In the genomic region with DNA sequence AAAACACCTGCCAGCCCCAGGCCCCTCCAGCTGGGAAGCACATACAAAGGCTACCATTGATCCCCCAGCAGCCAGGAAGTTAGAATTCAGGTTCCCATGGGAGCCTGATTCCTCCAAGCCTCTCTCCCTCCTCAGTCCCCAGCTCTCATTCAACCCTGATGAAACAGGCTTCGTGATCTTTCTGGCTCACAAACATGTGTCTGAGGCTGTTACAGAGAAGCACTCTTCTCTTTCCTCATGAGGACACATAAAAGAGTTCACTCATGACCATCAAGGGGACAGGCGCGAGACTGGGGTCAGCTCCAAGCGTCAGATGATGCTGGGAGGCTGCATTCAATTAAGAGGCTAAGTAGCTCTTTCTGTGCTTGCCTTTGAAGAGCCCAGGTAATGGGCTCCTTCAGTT, we compare ENCODE assay signal across 16 mouse cellular contexts. TPM values are rescaled to one million over a fixed set of nuclear protein-coding genes. Genes with fewer than 3 reads are reported as not detected.
DNase-seq lines count a peak whose midpoint lies in the region; ATAC-seq and TF ChIP-seq lines count a peak whose summit lies in the region.
"Had no signal": no experiment of that assay in that cellular context is flagged by ENCODE, and none has a peak within 500 bp of the region (broad histone marks: within the 10 kb centered on the region; RNA-seq: fewer than 3 reads in every experiment).

No protein-coding gene starts in this region.

- ATAC-seq in forebrain, embryonic 11.5 days (replicated peaks; ENCODE audit: low FRiP score), result no peak
- ATAC-seq in hindbrain, postnatal 0 days, result peak; percentile 66; the same call in 1 of the 2 replicates
- 0 out of 2 replicates have a peak, but pooled peaks have one; percentile 17 for ATAC-seq in midbrain, embryonic 15.5 days (replicated peaks)
- no peak for ATAC-seq in kidney, embryonic 16.5 days (ENCODE audit: low FRiP score, low TSS enrichment)

- no peak overlapping the region for H3K4me3 ChIP-seq in forebrain, embryonic 10.5 days
- H3K4me3 ChIP-seq in forebrain, embryonic 11.5 days (ENCODE audit: low read depth, low read length), result no peak overlapping the region
- H3K4me3 ChIP-seq in hindbrain, postnatal 0 days (ENCODE audit: low read length), result no peak overlapping the region
- no peak overlapping the region for H3K4me3 ChIP-seq in midbrain, embryonic 15.5 days
- H3K4me3 ChIP-seq in kidney, embryonic 16.5 days (ENCODE audit: low read length), result no peak overlapping the region
- H3K4me3 ChIP-seq: embryonic facial prominence, embryonic 15.5 days; heart, embryonic 13.5 days; liver, embryonic 15.5 days had no signal

- peaks cover 10% of the 10 kb centered on the region; the same call in 1 of the 2 replicates for H3K27me3 ChIP-seq in forebrain, embryonic 10.5 days (ENCODE audit: poor library complexity, severe bottlenecking)
- H3K27me3 ChIP-seq in forebrain, embryonic 11.5 days (ENCODE audit: control insufficient read depth, insufficient read depth, low read length), result no peaks in the 10 kb centered on the region
- H3K27me3 ChIP-seq in hindbrain, postnatal 0 days (ENCODE audit: insufficient read depth, low read length), result no peaks in the 10 kb centered on the region
- H3K27me3 ChIP-seq in midbrain, embryonic 15.5 days (replicated peaks), result no peaks in the 10 kb centered on the region
- H3K27me3 ChIP-seq in kidney, embryonic 16.5 days (ENCODE audit: insufficient read depth, low read length), result no peaks in the 10 kb centered on the region
- H3K27me3 ChIP-seq: CH12.LX; embryonic facial prominence, embryonic 15.5 days; liver, embryonic 15.5 days had no signal

- WGBS in forebrain, embryonic 10.5 days, result 51% methylated on average over 4 of the region's 4 CpGs
- WGBS in forebrain, embryonic 11.5 days, result 44% methylated on average over 4 of the region's 4 CpGs
- 50% methylated on average over 4 of the region's 4 CpGs for WGBS in hindbrain, postnatal 0 days
- 39% methylated on average over 4 of the region's 4 CpGs for WGBS in midbrain, embryonic 15.5 days
- WGBS in kidney, embryonic 16.5 days, result 33% methylated on average over 4 of the region's 4 CpGs

- no peaks in the 10 kb centered on the region for H3K36me3 ChIP-seq in forebrain, embryonic 10.5 days (replicated peaks)
- H3K36me3 ChIP-seq in forebrain, embryonic 11.5 days (ENCODE audit: control insufficient read depth, insufficient read depth, low read length), result no peaks in the 10 kb centered on the region
- no peaks in the 10 kb centered on the region for H3K36me3 ChIP-seq in hindbrain, postnatal 0 days (ENCODE audit: insufficient read depth, low read length)
- H3K36me3 ChIP-seq in midbrain, embryonic 15.5 days (replicated peaks), result no peaks in the 10 kb centered on the region
- no peaks in the 10 kb centered on the region for H3K36me3 ChIP-seq in kidney, embryonic 16.5 days (ENCODE audit: insufficient read depth, low read length)
- H3K36me3 ChIP-seq: embryonic facial prominence, embryonic 15.5 days; heart, embryonic 13.5 days; liver, embryonic 15.5 days had no signal

- H3K9ac ChIP-seq in forebrain, embryonic 11.5 days (ENCODE audit: low read length), result no peak overlapping the region
- no peak overlapping the region for H3K9ac ChIP-seq in hindbrain, postnatal 0 days (replicated peaks; ENCODE audit: low read length)
- no peak overlapping the region for H3K9ac ChIP-seq in midbrain, embryonic 15.5 days
- H3K9ac ChIP-seq in kidney, embryonic 16.5 days (replicated peaks; ENCODE audit: low read length), result no peak overlapping the region
- H3K9ac ChIP-seq: embryonic facial prominence, embryonic 15.5 days; heart, embryonic 13.5 days; liver, embryonic 15.5 days had no signal

- TF ChIP-seq CTCF in hindbrain, postnatal 0 days (IDR thresholded peaks at IDR 0.05; ENCODE audit: low read depth), result no peak

- no peaks in the 10 kb centered on the region for H3K9me3 ChIP-seq in forebrain, embryonic 10.5 days
- H3K9me3 ChIP-seq in forebrain, embryonic 11.5 days (ENCODE audit: control insufficient read depth, low read length), result no peaks in the 10 kb centered on the region
- no peaks in the 10 kb centered on the region for H3K9me3 ChIP-seq in hindbrain, postnatal 0 days (ENCODE audit: low read length)
- no peaks in the 10 kb centered on the region for H3K9me3 ChIP-seq in midbrain, embryonic 15.5 days
- no peaks in the 10 kb centered on the region for H3K9me3 ChIP-seq in kidney, embryonic 16.5 days (ENCODE audit: low read length)
- H3K9me3 ChIP-seq: embryonic facial prominence, embryonic 15.5 days; heart, embryonic 13.5 days; liver, embryonic 15.5 days had no signal

- H3K4me1 ChIP-seq in forebrain, embryonic 10.5 days, result peaks cover 40% of the 10 kb centered on the region
- H3K4me1 ChIP-seq in forebrain, embryonic 11.5 days (replicated peaks; ENCODE audit: control insufficient read depth, insufficient read depth, low read length), result peaks cover 3% of the 10 kb centered on the region; the same call in 1 of the 2 replicates
- peaks cover 8% of the 10 kb centered on the region; the same call in 1 of the 2 replicates for H3K4me1 ChIP-seq in hindbrain, postnatal 0 days (ENCODE audit: insufficient read depth, low read length)
- H3K4me1 ChIP-seq in midbrain, embryonic 15.5 days, result peaks cover 12% of the 10 kb centered on the region
- H3K4me1 ChIP-seq in kidney, embryonic 16.5 days (ENCODE audit: insufficient read depth, low read length), result peaks cover 9% of the 10 kb centered on the region
- H3K4me1 ChIP-seq: heart, embryonic 13.5 days; liver, embryonic 15.5 days had no signal

- peak overlapping the region; percentile 74 for H3K27ac ChIP-seq in forebrain, embryonic 10.5 days
- H3K27ac ChIP-seq in forebrain, embryonic 11.5 days (ENCODE audit: low read depth, low read length), result no peak overlapping the region
- H3K27ac ChIP-seq in hindbrain, postnatal 0 days, result no peak overlapping the region
- H3K27ac ChIP-seq in midbrain, embryonic 15.5 days, result no peak overlapping the region
- H3K27ac ChIP-seq in kidney, embryonic 16.5 days (ENCODE audit: low read length), result no peak overlapping the region
- H3K27ac ChIP-seq: embryonic facial prominence, embryonic 15.5 days; heart, embryonic 13.5 days; liver, embryonic 15.5 days had no signal

- DNase-seq in forebrain, embryonic 10.5 days (ENCODE audit: extremely low spot score, low spot score), result peak; percentile 47
- no peak for DNase-seq in forebrain, embryonic 11.5 days (ENCODE audit: low spot score)
- peak; percentile 76 for DNase-seq in embryo, embryonic 10.5 days (ENCODE audit: low spot score)
- peak; percentile 50 for DNase-seq in hindbrain, postnatal 0 days (ENCODE audit: low spot score)
- DNase-seq in right cerebral cortex, postnatal 25 days, result no peak
- DNase-seq in cerebellum, postnatal 4 days (ENCODE audit: low spot score in 2 of 2), result no peak
- DNase-seq: cerebellum, adult 11 months; gastrocnemius, postnatal 36 days; kidney, adult 9 months; lung, postnatal 14 days had no signal

- H3K4me2 ChIP-seq in forebrain, embryonic 11.5 days (ENCODE audit: low read depth, low read length, severe bottlenecking), result no peak overlapping the region
- no peak overlapping the region for H3K4me2 ChIP-seq in hindbrain, postnatal 0 days (ENCODE audit: low read depth, low read length)
- H3K4me2 ChIP-seq in midbrain, embryonic 15.5 days, result no peak overlapping the region
- H3K4me2 ChIP-seq in kidney, embryonic 16.5 days (replicated peaks; ENCODE audit: low read depth, low read length), result no peak overlapping the region
- H3K4me2 ChIP-seq: embryonic facial prominence, embryonic 15.5 days; heart, embryonic 13.5 days; liver, embryonic 15.5 days had no signal

RNA-seq across cellular contexts. Expression of a gene that starts 40.4 kb away (rescaled TPM):
- polyA plus RNA-seq in forebrain, embryonic 10.5 days (2016; fragmentation: Nextera tagmentation; extraction: Ambion mirVana), result 21.5 and 22.1 TPM in 2 replicates
- 18.4 and 19.5 TPM in 2 replicates for polyA plus RNA-seq in forebrain, embryonic 11.5 days (2014; fragmentation: Nextera tagmentation; extraction: Ambion mirVana)
- total RNA-seq in hindbrain, postnatal 0 days (2014; rRNA removed), result 42.1 and 44.5 TPM in 2 replicates
- 21.0 and 25.1 TPM in 2 replicates for polyA plus RNA-seq in hindbrain, postnatal 0 days (2015; fragmentation: Nextera tagmentation; extraction: Ambion mirVana)
- 18.8 and 19.5 TPM in 2 replicates for polyA plus RNA-seq in midbrain, embryonic 15.5 days (2015; fragmentation: Nextera tagmentation; extraction: Ambion mirVana)
- polyA plus RNA-seq in kidney, embryonic 16.5 days (2015; fragmentation: Nextera tagmentation; extraction: Ambion mirVana), result 20.6 and 21.7 TPM in 2 replicates

Comparison
In these comparisons a context has a peak if more than half of its experiments do, and no peak if none do; other contexts are left out.
1. DNase-seq: peak in forebrain, embryonic 10.5 days (single experiment), embryo, embryonic 10.5 days (single experiment) and hindbrain, postnatal 0 days (single experiment); none in forebrain, embryonic 11.5 days (single experiment), right cerebral cortex, postnatal 25 days (single experiment) and cerebellum, postnatal 4 days (0 of 2).
2. ATAC-seq: peak in hindbrain, postnatal 0 days (single experiment) and midbrain, embryonic 15.5 days (single experiment); none in forebrain, embryonic 11.5 days (single experiment) and kidney, embryonic 16.5 days (single experiment).